Mouse (Mus musculus) stomach, embryonic 16.5 days (tissue): ENCODE results near the gene Zzz3. TPM values are rescaled to one million over a fixed set of nuclear protein-coding genes. Genes with fewer than 3 reads are reported as not detected.

Experiments used
- ATAC-seq: fragments of 200-750 bp; cut with Nextera tagmentation; 2 replicates; pipeline ENCODE4 v1.8.0; 2017; ENCODE audit warnings: moderate number of reproducible peaks, moderate TSS enrichment; ENCODE audit not compliant: insufficient read depth, low FRiP score
- H3K27ac ChIP-seq: fragments of 300-500 bp; sonication (generic); 2 replicates; pipeline ENCODE4 v1.5.1; 2014; ENCODE audit warnings: low read length
- H3K27me3 ChIP-seq: fragments of 300-500 bp; sonication (generic); 2 replicates; pipeline ENCODE4 v1.6.1; 2014; ENCODE audit warnings: low read length, control low read depth, mixed read lengths; ENCODE audit not compliant: control insufficient read depth, insufficient read depth
- H3K36me3 ChIP-seq: fragments of 300-500 bp; sonication (generic); 2 replicates; pipeline ENCODE4 v1.6.1; 2014; ENCODE audit warnings: low read length; ENCODE audit not compliant: control insufficient read depth, insufficient read depth
- H3K4me1 ChIP-seq: fragments of 300-500 bp; sonication (generic); 2 replicates; pipeline ENCODE4 v1.6.1; 2014; ENCODE audit warnings: low read length, control low read depth, mixed read lengths; ENCODE audit not compliant: control insufficient read depth, insufficient read depth
- H3K4me2 ChIP-seq: fragments of 300-500 bp; sonication (generic); 2 replicates; pipeline ENCODE4 v1.6.1; 2014; ENCODE audit warnings: low read depth, low read length, mixed read lengths
- H3K4me3 ChIP-seq: fragments of 300-500 bp; sonication (generic); replicated peaks from 2 replicates; pipeline ENCODE4 v1.5.1; 2014; ENCODE audit warnings: mild to moderate bottlenecking, low read length
- H3K9ac ChIP-seq: fragments of 300-500 bp; sonication (generic); 2 replicates; pipeline ENCODE4 v1.6.1; 2014; ENCODE audit warnings: low read length
- H3K9me3 ChIP-seq: fragments of 300-500 bp; sonication (generic); replicated peaks from 2 replicates; pipeline ENCODE4 v1.6.1; 2016; ENCODE audit warnings: low read length, control low read depth; ENCODE audit not compliant: control insufficient read depth
- WGBS: fragments of 180-500 bp; shearing (Covaris S2); extraction: QIAGEN DNeasy Blood & Tissue Kit; methylation state at CpG from one replicate; pipeline ENCODE4 v1.1.7; 2014; 5-methylcytosine and 5-hydroxymethylcytosine counted together
- polyA plus RNA-seq: library from polyadenylated mRNA; unstranded; fragments of >200 nt; fragmentation: Nextera tagmentation; extraction: Ambion mirVana; gene quantifications from 2 replicates; pipeline ENCODE4 v1.2.1, GENCODE M21; 2015

The Zzz3 gene
- polyA plus RNA-seq, 1 experiment from 2014 or later, result 37.9 TPM

DNA sequence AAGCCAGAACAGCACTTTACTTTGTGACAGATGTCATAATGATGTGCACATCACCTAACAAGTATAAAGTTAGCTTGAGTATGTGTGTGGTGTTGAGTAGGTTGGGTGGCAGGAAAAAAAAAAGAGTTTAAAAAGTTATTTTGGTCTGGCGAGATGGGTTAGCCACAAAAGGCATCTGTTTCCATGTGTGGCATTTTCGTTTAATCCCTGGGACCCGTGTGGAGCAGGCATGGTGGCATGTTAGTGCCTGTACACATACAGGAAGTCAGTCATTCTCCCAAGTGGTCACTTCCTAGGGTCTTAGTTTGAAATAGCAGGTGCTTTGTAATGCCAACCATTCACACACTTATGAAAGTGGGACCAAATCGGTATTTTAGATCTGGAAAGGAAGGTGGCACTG is 17.1 kb downstream of the Zzz3 start:
- no peak for ATAC-seq
- 80% methylated on average over 4 of the region's 4 CpGs for WGBS
- Histone ChIP-seq H3K4me2 (no peak overlapping the region), H3K9ac (no peak overlapping the region), H3K9me3 (no peaks in the 10 kb centered on the region), H3K4me3 (no peak overlapping the region), H3K27ac (no peak overlapping the region), H3K27me3 (no peaks in the 10 kb centered on the region), H3K4me1 (peaks cover 8% of the 10 kb centered on the region; the same call in 1 of the 2 replicates), H3K36me3 (no peaks in the 10 kb centered on the region)

- H3K27ac ChIP-seq, result no peak overlapping the region
- H3K4me1 ChIP-seq, result no peaks in the 10 kb centered on the region
- no peak overlapping the region for H3K4me2 ChIP-seq
- ATAC-seq, result no peak
- no peak overlapping the region for H3K9ac ChIP-seq
- H3K27me3 ChIP-seq, result no peaks in the 10 kb centered on the region
- 93% methylated on average over 8 of the region's 8 CpGs for WGBS
- H3K4me3 ChIP-seq, result no peak overlapping the region
- H3K9me3 ChIP-seq, result no peaks in the 10 kb centered on the region
- peaks cover 11% of the 10 kb centered on the region for H3K36me3 ChIP-seq
Measured at GRCm38 (mm10) chr3:152428925-152429324, 33.7 kb downstream of the Zzz3 start.

DNA sequence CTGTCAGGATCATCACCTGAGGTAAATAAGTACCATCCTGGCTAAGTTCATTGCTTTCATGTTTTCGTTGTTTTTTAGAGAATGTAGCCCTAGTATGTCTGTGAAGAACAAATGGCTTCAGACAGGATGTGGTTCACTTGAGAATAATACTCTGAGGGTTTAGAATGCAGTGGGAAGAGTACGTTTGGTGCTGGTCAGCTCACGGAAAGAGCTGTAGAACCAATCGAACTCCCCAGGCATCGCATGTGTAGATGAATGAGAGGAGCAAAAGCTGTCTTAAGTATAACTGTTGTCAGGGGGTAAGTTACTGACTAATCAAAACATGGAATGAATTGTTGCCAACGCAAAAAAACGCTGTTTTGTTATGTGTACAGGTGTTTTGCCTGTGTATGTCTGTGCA is 37.4 kb downstream of the Zzz3 start:
- H3K27me3 ChIP-seq, result no peaks in the 10 kb centered on the region
- 92% methylated on average over 7 of the region's 7 CpGs for WGBS
- H3K4me3 ChIP-seq, result no peak overlapping the region
- H3K27ac ChIP-seq, result no peak overlapping the region
- peaks cover 6% of the 10 kb centered on the region; the same call in 1 of the 2 replicates for H3K36me3 ChIP-seq
- no peaks in the 10 kb centered on the region for H3K4me1 ChIP-seq
- ATAC-seq, result no peak
- H3K4me2 ChIP-seq, result no peak overlapping the region
- H3K9ac ChIP-seq, result no peak overlapping the region
- H3K9me3 ChIP-seq, result no peaks in the 10 kb centered on the region

GRCm38 (mm10) chr3:152435590-152435989 is 40.3 kb downstream of the Zzz3 start:
- no peak overlapping the region for H3K9ac ChIP-seq
- H3K4me3 ChIP-seq, result no peak overlapping the region
- H3K4me2 ChIP-seq, result no peak overlapping the region
- no peak overlapping the region for H3K27ac ChIP-seq
- no peaks in the 10 kb centered on the region for H3K36me3 ChIP-seq
- no peaks in the 10 kb centered on the region for H3K9me3 ChIP-seq
- no peaks in the 10 kb centered on the region for H3K27me3 ChIP-seq
- no peaks in the 10 kb centered on the region for H3K4me1 ChIP-seq
- no peak for ATAC-seq

DNA sequence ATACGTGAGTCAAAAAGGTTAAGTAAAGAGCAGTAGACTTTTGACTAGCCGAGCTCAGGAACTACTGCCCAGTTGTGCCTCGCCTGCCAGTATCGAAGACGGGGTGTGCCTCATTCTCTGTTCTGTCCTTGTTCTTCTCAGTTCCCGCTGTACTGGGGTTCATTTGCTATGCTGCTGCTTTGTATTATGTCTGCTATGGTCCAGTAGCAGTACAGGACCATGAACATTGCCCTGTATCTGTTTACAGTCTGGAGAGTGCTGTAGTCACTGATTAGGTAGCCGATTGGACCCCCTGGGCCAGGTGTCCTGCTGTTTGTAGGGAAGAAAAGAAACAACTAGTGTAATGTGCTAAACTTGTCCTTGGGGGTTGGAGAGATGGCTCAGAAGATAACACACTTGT is 42.8 kb downstream of the Zzz3 start:
- 94% methylated on average over 7 of the region's 7 CpGs for WGBS
- ATAC-seq, result no peak
- no peak overlapping the region for H3K4me3 ChIP-seq

DNA sequence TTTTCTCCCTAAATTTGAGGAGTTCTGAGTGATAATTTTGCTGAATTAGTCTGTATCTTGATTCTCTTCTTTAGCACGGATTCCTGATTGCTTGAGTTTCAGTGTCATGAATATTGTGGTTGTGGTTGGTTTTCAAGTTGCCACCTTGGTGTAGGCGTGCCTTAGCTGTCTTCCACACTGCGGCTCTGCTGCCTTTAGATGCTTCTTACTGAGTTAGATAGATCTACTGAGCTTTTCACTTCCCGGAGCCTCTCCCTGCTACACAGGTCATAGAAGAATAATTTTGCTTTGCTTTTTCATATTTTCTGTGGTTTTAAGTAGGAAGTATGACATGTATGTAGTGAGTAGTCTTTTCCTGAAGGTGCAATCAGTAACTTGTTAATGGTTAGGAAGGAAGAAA is 47.5 kb downstream of the Zzz3 start:
- no peak overlapping the region for H3K4me2 ChIP-seq
- H3K4me1 ChIP-seq, result no peaks in the 10 kb centered on the region
- H3K27me3 ChIP-seq, result no peaks in the 10 kb centered on the region
- H3K27ac ChIP-seq, result no peak overlapping the region
- 90% methylated on average over 4 of the region's 4 CpGs for WGBS
- no peaks in the 10 kb centered on the region for H3K36me3 ChIP-seq
- ATAC-seq, result no peak
- H3K9me3 ChIP-seq, result no peaks in the 10 kb centered on the region
- H3K4me3 ChIP-seq, result no peak overlapping the region
- H3K9ac ChIP-seq, result no peak overlapping the region

More for the DNA sequence above, 42.8 kb downstream of the Zzz3 start:
- Histone ChIP-seq H3K4me2 (no peak overlapping the region), H3K4me1 (no peaks in the 10 kb centered on the region), H3K27ac (no peak overlapping the region), H3K27me3 (no peaks in the 10 kb centered on the region), H3K9ac (no peak overlapping the region), H3K36me3 (no peaks in the 10 kb centered on the region), H3K9me3 (no peaks in the 10 kb centered on the region)

GRCm38 (mm10) chr3:152444114-152444513 is 48.8 kb downstream of the Zzz3 start:
- no peaks in the 10 kb centered on the region for H3K36me3 ChIP-seq
- H3K4me3 ChIP-seq, result no peak overlapping the region
- WGBS, result 80% methylated on average over 3 of the region's 3 CpGs
- no peaks in the 10 kb centered on the region for H3K4me1 ChIP-seq
- H3K27ac ChIP-seq, result no peak overlapping the region
- H3K27me3 ChIP-seq, result no peaks in the 10 kb centered on the region
- ATAC-seq, result no peak
- H3K4me2 ChIP-seq, result no peak overlapping the region
- no peaks in the 10 kb centered on the region for H3K9me3 ChIP-seq
- no peak overlapping the region for H3K9ac ChIP-seq

- no peaks in the 10 kb centered on the region for H3K27me3 ChIP-seq
- no peak overlapping the region for H3K27ac ChIP-seq
- no peaks in the 10 kb centered on the region for H3K9me3 ChIP-seq
- 73% methylated on average over 1 of the region's 1 CpGs for WGBS
- no peak overlapping the region for H3K4me2 ChIP-seq
- H3K4me1 ChIP-seq, result no peaks in the 10 kb centered on the region
- H3K9ac ChIP-seq, result no peak overlapping the region
- H3K36me3 ChIP-seq, result peaks cover 5% of the 10 kb centered on the region
- no peak overlapping the region for H3K4me3 ChIP-seq
- ATAC-seq, result no peak
Measured at GRCm38 (mm10) chr3:152446966-152447365, 51.7 kb downstream of the Zzz3 start.

DNA sequence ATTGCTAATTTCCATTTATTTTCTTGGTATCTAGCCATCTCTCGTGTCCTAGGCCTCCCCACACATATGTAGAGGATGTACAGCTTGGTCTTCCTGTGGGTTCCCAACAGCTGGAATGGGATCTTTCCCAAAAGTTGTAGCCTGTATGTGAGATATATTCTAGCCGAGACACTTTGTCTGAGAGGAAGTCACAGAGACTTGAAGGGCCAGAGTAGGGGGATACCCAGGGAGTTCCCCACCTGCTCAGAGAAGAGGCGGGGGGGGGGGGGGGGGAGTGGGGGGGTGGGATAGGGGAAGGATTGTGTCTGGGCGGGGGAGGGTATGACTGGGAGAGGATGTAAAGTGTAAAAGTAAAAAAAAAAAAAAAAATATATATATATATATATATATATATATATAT is 57.9 kb downstream of the Zzz3 start:
- Histone ChIP-seq H3K4me1 (no peaks in the 10 kb centered on the region), H3K27me3 (no peaks in the 10 kb centered on the region), H3K36me3 (peaks cover 20% of the 10 kb centered on the region), H3K9ac (no peak overlapping the region), H3K27ac (no peak overlapping the region), H3K4me3 (no peak overlapping the region), H3K9me3 (no peaks in the 10 kb centered on the region), H3K4me2 (no peak overlapping the region)
- WGBS, result 89% methylated on average over 4 of the region's 4 CpGs
- ATAC-seq, result no peak
